Mouse (Mus musculus) kidney, postnatal 36 days (tissue): ENCODE results near the gene Nop14.
"Not testable (repeated sequence)": the region's sequence is repeated elsewhere in the genome, so short reads cannot be mapped to it uniquely, and the experiment has no call there.

ENCODE experiments used
- DNase-seq, 2 experiments: peaks; one replicate each; pipeline ENCODE4 v3.0.0; 2021 to 2022; ENCODE audit warnings: mixed read lengths in 2 of 2

The Nop14 gene

GRCm38 (mm10) chr5:34609966-34610365 lies 50.0 kb downstream of the Nop14 start:
- DNase-seq, result no peak

GRCm38 (mm10) chr5:34608226-34608625 lies 51.7 kb downstream of the Nop14 start:
- DNase-seq, result no peak

GRCm38 (mm10) chr5:34607100-34607880 lies 52.7 kb downstream of the Nop14 start:
- no peak for DNase-seq

GRCm38 (mm10) chr5:34604576-34604975 lies 55.4 kb downstream of the Nop14 start:
- no peak for DNase-seq

GRCm38 (mm10) chr5:34593202-34593727 lies 66.7 kb downstream of the Nop14 start:
- DNase-seq, result no peak

GRCm38 (mm10) chr5:34592666-34593065 lies 67.3 kb downstream of the Nop14 start:
- no peak for DNase-seq

GRCm38 (mm10) chr5:34592224-34592623 lies 67.7 kb downstream of the Nop14 start:
- DNase-seq, result not testable (repeated sequence)

- DNase-seq, result no peak
Observed at GRCm38 (mm10) chr5:34591388-34592004, 68.5 kb downstream of the Nop14 start.

GRCm38 (mm10) chr5:34590702-34591101 lies 69.2 kb downstream of the Nop14 start:
- no peak for DNase-seq

- peak; percentile 59 to 70 for DNase-seq
Observed at GRCm38 (mm10) chr5:34590059-34590458, 69.9 kb downstream of the Nop14 start.
